8 mouse cellular contexts compared by ENCODE assay signal in the genomic region with DNA sequence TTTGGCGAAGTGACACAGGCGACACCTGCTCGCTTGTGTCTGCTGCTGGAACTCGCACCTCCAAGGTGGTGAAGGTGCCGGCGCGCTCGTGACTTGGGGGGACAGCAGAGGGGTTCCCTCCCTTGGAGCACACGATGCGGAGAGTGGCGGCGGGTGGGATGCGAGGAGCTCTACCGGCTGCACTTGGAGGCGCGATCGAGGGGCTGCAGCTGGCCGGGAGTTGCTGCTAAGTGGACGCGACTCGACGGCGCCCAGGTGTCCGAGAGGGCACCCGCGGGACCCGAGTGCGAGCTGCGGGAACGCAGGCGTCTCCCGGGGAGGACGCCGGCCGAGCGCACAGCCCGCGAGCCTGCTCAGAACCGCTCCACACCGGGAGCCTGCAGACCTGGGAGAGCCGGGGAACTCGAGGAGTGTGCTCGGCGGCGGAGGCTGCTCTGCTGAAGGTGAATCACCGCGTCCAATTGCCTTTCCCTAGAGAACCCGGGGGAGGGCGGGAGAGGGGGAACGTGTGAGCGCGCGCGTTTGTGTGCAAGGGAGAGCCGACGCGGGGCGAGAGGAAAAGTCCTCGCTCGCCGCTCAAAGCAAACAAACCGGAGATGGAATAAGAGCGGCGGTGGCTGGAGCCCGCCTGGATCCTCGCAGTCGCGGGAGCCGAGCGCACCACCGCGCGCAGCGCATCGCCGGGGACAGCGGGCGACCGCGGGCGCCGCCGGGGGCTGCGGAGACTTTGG. TPM values are rescaled to one million over a fixed set of nuclear protein-coding genes. Genes with fewer than 3 reads are reported as not detected.
DNase-seq lines count a peak whose midpoint lies in the region; ATAC-seq and TF ChIP-seq lines count a peak whose summit lies in the region.

No protein-coding gene starts in this region.

- H3K9me3 ChIP-seq in limb, embryonic 13.5 days = no peaks in the 10 kb centered on the region
- H3K9me3 ChIP-seq in neural tube, embryonic 11.5 days (ENCODE audit: control insufficient read depth, low read length) = no peaks in the 10 kb centered on the region

- peak overlapping the region; percentile 62 for H3K4me3 ChIP-seq in gastrocnemius, adult 2 months
- H3K4me3 ChIP-seq in limb, embryonic 13.5 days = peak overlapping the region; percentile 63
- H3K4me3 ChIP-seq in neural tube, embryonic 11.5 days (ENCODE audit: low read depth, low read length) = peak overlapping the region; percentile 56

- peaks cover 13% of the 10 kb centered on the region for H3K4me1 ChIP-seq in limb, embryonic 13.5 days
- H3K4me1 ChIP-seq in neural tube, embryonic 11.5 days (ENCODE audit: control insufficient read depth, insufficient read depth, low read length) = no peaks in the 10 kb centered on the region; the same call in 1 of the 2 replicates

- peak overlapping the region; percentile 75 for H3K9ac ChIP-seq in limb, embryonic 13.5 days
- H3K9ac ChIP-seq in neural tube, embryonic 11.5 days (ENCODE audit: low read length) = peak overlapping the region; percentile 52

- H3K27me3 ChIP-seq in limb, embryonic 13.5 days = peaks cover 50% of the 10 kb centered on the region
- H3K27me3 ChIP-seq in neural tube, embryonic 11.5 days (ENCODE audit: control insufficient read depth, insufficient read depth, low read length) = peaks cover 6% of the 10 kb centered on the region; the same call in 1 of the 2 replicates

- under 1% methylated on average over 84 of the region's 84 CpGs for WGBS in limb, embryonic 13.5 days
- under 1% methylated on average over 81 of the region's 84 CpGs for WGBS in neural tube, embryonic 11.5 days

- ATAC-seq in limb, embryonic 13.5 days (ENCODE audit: low FRiP score, low read depth) = peak; percentile 70
- peak; percentile 64 for ATAC-seq in neural tube, embryonic 11.5 days (ENCODE audit: insufficient read depth, low FRiP score, low TSS enrichment)

- peak; percentile 20 for DNase-seq in gastrocnemius, adult 2 months
- DNase-seq in gastrocnemius, postnatal 25 days = no peak
- DNase-seq in brain, adult 2 months (ENCODE audit: low read depth, low spot score) = peak; percentile 89
- DNase-seq in forelimb bud, embryonic 11.5 days (ENCODE audit: low read depth, low spot score) = peak; percentile 40
- DNase-seq in kidney, adult 9 months = peak; percentile 10
- DNase-seq in neural tube, embryonic 11.5 days (ENCODE audit: low spot score) = peak; percentile 67
- no peak for DNase-seq in spleen, postnatal 14 days (ENCODE audit: low spot score in 2 of 2)

- intact Hi-C loops in gastrocnemius, adult 2 months (cut with DNase I) = no loop called here

- no peaks in the 10 kb centered on the region for H3K36me3 ChIP-seq in limb, embryonic 13.5 days
- no peaks in the 10 kb centered on the region for H3K36me3 ChIP-seq in neural tube, embryonic 11.5 days (ENCODE audit: control insufficient read depth, insufficient read depth, low read length)

- H3K27ac ChIP-seq in gastrocnemius, adult 2 months = no peak overlapping the region
- no peak overlapping the region for H3K27ac ChIP-seq in limb, embryonic 13.5 days
- H3K27ac ChIP-seq in neural tube, embryonic 11.5 days (ENCODE audit: low read depth, low read length) = no peak overlapping the region

- peak overlapping the region; percentile 95 for H3K4me2 ChIP-seq in limb, embryonic 13.5 days (replicated peaks)
- H3K4me2 ChIP-seq in neural tube, embryonic 11.5 days (ENCODE audit: low read depth) = peak overlapping the region; percentile 95

- TF ChIP-seq CTCF in gastrocnemius, adult 2 months (IDR thresholded peaks at IDR 0.05) = no peak

RNA-seq across cellular contexts. Expression of a gene that starts 0.8 kb away (rescaled TPM):
- total RNA-seq in gastrocnemius, adult 2 months (2021) = not detected
- not detected for total RNA-seq in gastrocnemius, postnatal 25 days (2021)
- polyA plus RNA-seq in limb, embryonic 13.5 days (2015; fragmentation: Nextera tagmentation; extraction: Ambion mirVana) = 8.0 and 8.3 TPM in 2 replicates
- 9.6 and 9.9 TPM in 2 replicates for polyA plus RNA-seq in neural tube, embryonic 11.5 days (2014; fragmentation: Nextera tagmentation; extraction: Ambion mirVana)

Comparison
In these comparisons a context has a peak if more than half of its experiments do, and no peak if none do; other contexts are left out.
1. DNase-seq: peak in gastrocnemius, adult 2 months (single experiment), brain, adult 2 months (single experiment), forelimb bud, embryonic 11.5 days (single experiment), kidney, adult 9 months (single experiment) and neural tube, embryonic 11.5 days (single experiment); none in gastrocnemius, postnatal 25 days (single experiment) and spleen, postnatal 14 days (0 of 2).
2. Peak in every context shown above with its lines, with median percentiles within 50 percentile points of each other: H3K4me3 ChIP-seq.